Mouse (Mus musculus) naive thymus-derived CD4-positive, alpha-beta T cell, adult 5 months (primary cell): Measurements from ENCODE around the gene Cfap100. TPM values are rescaled to one million over a fixed set of nuclear protein-coding genes. Genes with fewer than 3 reads are reported as not detected.

ENCODE experiments used
- polyA plus RNA-seq: library from polyadenylated mRNA; unstranded; fragments of 100-300 nt; shearing (Covaris generic); gene quantifications from one replicate; pipeline ENCODE4 v1.2.1, GENCODE M21; 2017

Cfap100 gene
- 0.11 TPM for polyA plus RNA-seq

DNA sequence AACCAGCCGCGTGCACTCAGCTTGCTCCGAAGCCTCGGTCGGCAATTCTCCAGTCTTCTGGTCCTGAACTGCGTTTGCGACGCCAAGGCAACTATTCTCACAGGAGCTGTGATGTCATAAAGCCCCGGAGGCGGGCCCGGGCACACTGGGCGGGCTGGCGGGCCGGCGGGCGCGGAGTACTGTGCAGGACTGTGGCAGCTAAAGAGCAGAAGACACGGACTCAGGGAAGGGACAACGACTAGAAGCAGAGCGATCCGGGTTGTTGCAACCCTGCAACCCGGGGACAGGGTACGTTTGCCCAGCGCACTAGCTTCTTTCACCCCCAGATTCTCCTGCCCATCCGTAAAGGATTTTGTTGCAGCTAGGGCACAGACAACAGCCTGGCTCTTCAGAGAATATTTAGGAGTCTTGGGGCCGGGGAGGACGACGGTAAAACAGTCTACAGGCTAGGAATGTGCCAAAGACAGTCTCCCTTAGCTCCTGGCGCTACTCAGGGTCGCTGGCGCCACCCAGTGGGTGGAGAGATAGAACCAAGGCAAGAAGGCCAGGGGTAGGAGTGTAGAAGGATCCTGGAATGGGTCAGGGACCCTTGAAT is at the start of gene Cfap100:
Gene Cfap100, minus strand, starts transcription at position 418 of the 595 bp plus-strand sequence.

DNA sequence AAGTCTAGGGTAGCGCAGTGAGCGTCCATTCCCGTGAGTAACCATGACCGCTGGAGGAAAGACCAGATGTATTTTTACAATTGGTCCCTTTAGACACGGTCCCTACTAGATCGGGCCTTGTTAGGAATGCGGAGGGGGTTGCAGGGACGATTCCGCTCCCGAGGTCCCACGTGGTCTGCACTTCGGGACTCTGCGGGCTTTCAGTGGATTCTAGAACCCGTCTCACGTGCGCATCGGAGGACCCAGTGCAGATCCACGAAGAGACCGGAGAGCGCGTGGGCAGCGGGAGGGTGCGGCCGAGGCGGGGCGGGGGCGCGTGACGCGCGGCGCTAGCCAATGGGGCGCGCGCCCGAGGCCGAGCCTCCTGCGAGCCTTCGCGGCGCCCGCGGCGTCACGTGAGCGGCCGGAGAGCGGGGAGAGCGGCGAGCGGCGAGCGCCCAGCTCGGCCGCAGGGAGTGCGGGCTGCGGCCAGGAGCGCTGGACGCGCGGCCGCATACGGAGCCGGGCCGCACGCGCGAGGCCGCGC is 33.6 kb upstream of the Cfap100 start, which contains the start of gene Klf15:
Gene Klf15, plus strand, starts transcription at position 396 of the 526 bp plus-strand sequence.

DNA sequence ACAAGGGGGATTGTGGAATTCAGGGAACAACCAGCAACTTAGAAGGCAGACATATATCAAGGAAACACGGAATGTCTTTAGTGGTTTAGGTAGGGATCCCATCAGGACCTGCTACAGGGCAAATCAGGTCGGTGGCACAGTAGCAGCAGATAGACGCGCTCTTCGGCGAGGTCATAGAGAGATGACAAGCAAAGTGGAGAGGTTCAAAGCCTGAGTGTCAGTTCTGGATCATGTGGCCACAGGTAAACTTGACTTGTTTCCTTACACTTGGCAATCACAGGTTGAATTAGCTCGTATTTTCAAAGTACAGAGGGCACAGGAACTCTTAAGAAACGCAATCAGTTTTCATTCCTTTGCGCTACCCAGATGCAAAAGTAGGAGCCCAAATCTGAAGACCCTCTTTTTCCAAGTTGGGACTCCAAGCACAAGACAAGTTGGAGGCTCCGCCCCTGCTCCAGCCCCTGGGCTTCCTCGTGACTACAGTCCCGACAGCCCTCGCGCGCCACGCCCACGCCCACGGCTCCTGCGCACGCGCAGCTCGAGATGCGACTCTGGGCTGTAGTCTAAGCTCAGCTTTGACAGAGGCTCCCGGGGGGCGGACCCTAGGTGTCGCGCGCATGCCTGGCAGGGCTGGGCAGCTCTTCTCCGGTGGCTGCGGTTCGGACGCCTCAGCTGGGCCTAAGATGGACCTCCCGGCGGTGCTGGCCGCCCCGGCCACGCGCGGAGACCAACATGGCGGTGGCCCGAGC is 59.4 kb downstream of the Cfap100 start, which contains the start of gene Zxdc:
Gene Zxdc, plus strand, starts transcription at position 517 of the 749 bp plus-strand sequence.

Other genes with a start within 250 kb of the Cfap100 start
- not detected for gene V1ra8, start 226.0 kb downstream of the Cfap100 start, polyA plus RNA-seq
- not detected for gene Vmn1r53, start 204.4 kb downstream of the Cfap100 start, polyA plus RNA-seq
- not detected for gene Vmn1r54, start 182.5 kb downstream of the Cfap100 start, polyA plus RNA-seq
- gene BC048671, start 127.6 kb downstream of the Cfap100 start, polyA plus RNA-seq: not detected
- gene Chst13, start 103.6 kb downstream of the Cfap100 start, polyA plus RNA-seq: not detected
- not detected for gene Uroc1, start 95.5 kb downstream of the Cfap100 start, polyA plus RNA-seq
- gene Zxdc, start 59.3 kb downstream of the Cfap100 start, polyA plus RNA-seq: 44.7 TPM
- gene Klf15, start 33.8 kb upstream of the Cfap100 start, polyA plus RNA-seq: not detected
- 1.7 TPM for gene Aldh1l1, start 57.6 kb upstream of the Cfap100 start, polyA plus RNA-seq
- 8.2 TPM for gene Slc41a3, start 175.9 kb upstream of the Cfap100 start, polyA plus RNA-seq